Mouse (Mus musculus): ENCODE results near the gene Eif4g1. TPM values are rescaled to one million over a fixed set of nuclear protein-coding genes. Genes with fewer than 3 reads are reported as not detected.
"Not testable (repeated sequence)": the region's sequence is repeated elsewhere in the genome, so short reads cannot be mapped to it uniquely, and the experiment has no call there.

The Eif4g1 gene
- polyA plus RNA-seq (2012; rRNA removed): 299 and 374 TPM in 2 replicates
- polyA plus RNA-seq (2014; fragmentation: Nextera tagmentation; extraction: Ambion mirVana): 148 and 161 TPM in 2 replicates

DNA sequence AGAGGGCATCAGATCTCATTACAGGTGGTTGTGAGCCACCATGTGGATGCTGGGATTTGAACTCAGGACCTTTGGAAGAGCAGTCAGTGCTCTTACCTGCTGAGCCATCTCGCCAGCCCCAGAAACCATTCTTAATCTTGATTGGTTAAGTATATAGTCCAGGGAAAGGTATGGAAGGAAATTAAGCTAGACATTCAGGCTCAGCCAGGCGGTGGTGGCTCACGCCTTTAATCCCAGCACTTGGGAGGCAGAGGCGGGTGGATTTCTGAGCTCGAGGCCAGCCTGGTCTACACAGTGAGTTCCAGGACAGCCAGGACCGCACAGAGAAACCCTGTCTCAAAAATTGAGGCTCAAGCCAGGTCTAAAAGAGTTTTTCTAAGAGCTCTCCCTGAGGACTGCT lies at the start of gene Eif4g1:
TSS of gene Eif4g1 (plus strand) at position 301 of the 400 bp plus-strand sequence.
- not testable (repeated sequence) for H3K27me3 ChIP-seq (ENCODE audit: control insufficient read depth, insufficient read depth, low read length); H3K4me3 ChIP-seq (replicated peaks; ENCODE audit: low read length); ATAC-seq (ENCODE audit: low FRiP score, low read depth); H3K36me3 ChIP-seq (ENCODE audit: control insufficient read depth, insufficient read depth, low read length); H3K27ac ChIP-seq (replicated peaks; ENCODE audit: low read depth, low read length); H3K9ac ChIP-seq (ENCODE audit: low read depth, low read length, severe bottlenecking); DNase-seq (ENCODE audit: low spot score); H3K4me2 ChIP-seq (replicated peaks; ENCODE audit: low read depth, low read length, severe bottlenecking); H3K9me3 ChIP-seq (ENCODE audit: control insufficient read depth, low read length); H3K4me1 ChIP-seq (ENCODE audit: control insufficient read depth, insufficient read depth, low read length)
- 91% methylated on average over 5 of the region's 6 CpGs for WGBS

DNA sequence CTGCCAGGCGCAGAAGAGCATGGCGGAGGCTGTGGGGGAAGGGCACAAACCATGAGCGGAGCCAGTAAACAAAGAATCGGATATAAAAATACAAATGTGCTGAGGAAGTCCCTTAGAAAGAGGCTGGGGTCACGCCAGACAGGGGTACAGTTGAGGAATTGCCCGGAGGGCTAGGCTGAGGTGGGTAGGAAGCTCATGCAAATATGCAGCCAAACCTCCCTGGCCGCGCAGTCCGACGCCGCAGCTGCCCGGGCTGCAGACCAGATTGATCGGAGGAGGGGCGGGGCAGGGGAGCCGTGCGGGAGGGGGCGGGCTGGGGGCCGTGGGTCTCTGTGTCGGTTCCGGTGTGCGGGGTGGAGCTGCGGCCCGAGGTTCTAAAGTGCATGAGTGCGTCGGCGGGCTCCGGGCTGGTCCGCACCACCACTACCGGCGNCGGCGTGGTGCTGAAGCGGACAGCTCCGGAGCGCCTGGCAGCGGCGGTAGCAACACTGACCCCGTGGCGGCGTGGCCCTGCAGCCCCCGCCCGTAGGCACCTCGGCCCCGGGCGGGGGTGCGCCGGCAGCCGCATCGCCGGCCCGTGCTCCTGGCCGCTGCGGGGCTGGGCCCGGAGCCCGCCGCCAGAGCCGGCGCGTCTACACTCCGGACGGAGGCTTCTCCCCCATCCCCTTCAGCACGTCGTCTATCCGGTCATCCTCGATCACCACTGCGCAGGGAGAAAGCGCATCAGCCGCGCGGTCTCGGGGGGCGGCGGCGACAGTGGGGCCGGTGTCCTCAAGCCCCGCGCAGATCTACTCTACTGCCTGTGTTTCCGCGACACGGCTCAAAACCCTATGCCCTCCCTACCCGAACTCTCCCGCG lies 48.3 kb upstream of the Eif4g1 start:
- DNase-seq (ENCODE audit: low spot score): peak; percentile 11
- no peak overlapping the region for H3K9ac ChIP-seq (ENCODE audit: low read depth, low read length, severe bottlenecking)
- peaks cover 23% of the 10 kb centered on the region for H3K27me3 ChIP-seq (ENCODE audit: control insufficient read depth, insufficient read depth, low read length)
- no peaks in the 10 kb centered on the region for H3K36me3 ChIP-seq (ENCODE audit: control insufficient read depth, insufficient read depth, low read length)
- peaks cover 23% of the 10 kb centered on the region for H3K4me1 ChIP-seq (ENCODE audit: control insufficient read depth, insufficient read depth, low read length)
- H3K4me2 ChIP-seq (replicated peaks; ENCODE audit: low read depth, low read length, severe bottlenecking): peak overlapping the region; percentile 98
- no peaks in the 10 kb centered on the region for H3K9me3 ChIP-seq (ENCODE audit: control insufficient read depth, low read length)
- no peak overlapping the region for H3K27ac ChIP-seq (replicated peaks; ENCODE audit: low read depth, low read length)
- ATAC-seq (ENCODE audit: low FRiP score, low read depth): peak; percentile 36; the same call in 1 of the 2 replicates
- 3% methylated on average over 44 of the region's 83 CpGs for WGBS
- peak overlapping the region; percentile 69 for H3K4me3 ChIP-seq (replicated peaks; ENCODE audit: low read length)
- no peak for TF ChIP-seq POLR2A (IDR thresholded peaks at IDR 0.05; ENCODE audit: borderline replicate concordance, extremely low read depth, insufficient read depth, insufficient read length)

DNA sequence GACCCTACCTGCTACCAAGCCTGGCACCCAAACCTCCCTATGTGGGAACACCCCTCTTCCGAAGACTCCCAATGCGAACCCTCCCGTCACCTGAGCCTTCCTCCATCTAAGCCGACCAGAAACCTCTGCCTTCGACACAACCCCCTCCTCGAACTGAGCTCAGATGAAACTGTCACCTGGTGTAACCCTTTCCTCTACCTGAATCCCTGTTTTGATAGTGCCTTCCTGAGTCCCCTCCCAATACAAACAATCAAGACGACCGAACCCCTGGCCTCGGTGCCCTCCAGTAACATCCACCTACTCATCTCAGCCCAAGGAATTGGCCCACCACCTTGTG lies 47.7 kb upstream of the Eif4g1 start:
- H3K36me3 ChIP-seq (ENCODE audit: control insufficient read depth, insufficient read depth, low read length): no peaks in the 10 kb centered on the region
- 0 out of 2 replicates have a peak, but pooled peaks have one; percentile 13 for ATAC-seq (ENCODE audit: low FRiP score, low read depth)
- no peak overlapping the region for H3K9ac ChIP-seq (ENCODE audit: low read depth, low read length, severe bottlenecking)
- no peak for TF ChIP-seq POLR2A (IDR thresholded peaks at IDR 0.05; ENCODE audit: borderline replicate concordance, extremely low read depth, insufficient read depth, insufficient read length)
- no peak for DNase-seq (ENCODE audit: low spot score)
- 3% methylated on average over 9 of the region's 9 CpGs for WGBS
- H3K27ac ChIP-seq (replicated peaks; ENCODE audit: low read depth, low read length): no peak overlapping the region
- H3K4me1 ChIP-seq (ENCODE audit: control insufficient read depth, insufficient read depth, low read length): peaks cover 23% of the 10 kb centered on the region
- peak overlapping the region; percentile 69 for H3K4me3 ChIP-seq (replicated peaks; ENCODE audit: low read length)
- H3K9me3 ChIP-seq (ENCODE audit: control insufficient read depth, low read length): no peaks in the 10 kb centered on the region
- peaks cover 23% of the 10 kb centered on the region for H3K27me3 ChIP-seq (ENCODE audit: control insufficient read depth, insufficient read depth, low read length)
- peak overlapping the region; percentile 98 for H3K4me2 ChIP-seq (replicated peaks; ENCODE audit: low read depth, low read length, severe bottlenecking)

DNA sequence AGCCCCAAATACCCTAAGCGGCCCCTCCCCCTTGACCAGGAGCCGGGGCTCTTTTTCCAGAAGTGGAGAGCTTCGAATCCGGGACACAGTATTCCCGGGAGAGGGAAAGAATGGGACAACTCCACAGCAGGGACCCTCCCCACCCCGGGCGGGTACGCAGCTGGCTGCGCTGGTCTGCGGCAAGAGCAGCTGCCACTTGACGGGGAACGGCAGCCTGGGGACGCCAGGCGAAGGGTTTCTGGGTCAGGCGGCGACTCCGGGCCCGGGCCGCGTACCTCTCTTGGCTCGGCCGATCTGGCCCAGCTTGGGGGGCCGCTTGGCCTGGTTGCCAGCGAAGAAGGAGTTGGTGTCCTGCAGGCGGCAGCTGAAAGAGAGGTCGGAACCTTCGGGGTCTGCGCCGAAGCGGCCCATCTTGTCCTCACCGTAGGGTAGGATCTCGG lies 47.3 kb upstream of the Eif4g1 start:
- no peak for ATAC-seq (ENCODE audit: low FRiP score, low read depth)
- no peak overlapping the region for H3K27ac ChIP-seq (replicated peaks; ENCODE audit: low read depth, low read length)

DNA sequence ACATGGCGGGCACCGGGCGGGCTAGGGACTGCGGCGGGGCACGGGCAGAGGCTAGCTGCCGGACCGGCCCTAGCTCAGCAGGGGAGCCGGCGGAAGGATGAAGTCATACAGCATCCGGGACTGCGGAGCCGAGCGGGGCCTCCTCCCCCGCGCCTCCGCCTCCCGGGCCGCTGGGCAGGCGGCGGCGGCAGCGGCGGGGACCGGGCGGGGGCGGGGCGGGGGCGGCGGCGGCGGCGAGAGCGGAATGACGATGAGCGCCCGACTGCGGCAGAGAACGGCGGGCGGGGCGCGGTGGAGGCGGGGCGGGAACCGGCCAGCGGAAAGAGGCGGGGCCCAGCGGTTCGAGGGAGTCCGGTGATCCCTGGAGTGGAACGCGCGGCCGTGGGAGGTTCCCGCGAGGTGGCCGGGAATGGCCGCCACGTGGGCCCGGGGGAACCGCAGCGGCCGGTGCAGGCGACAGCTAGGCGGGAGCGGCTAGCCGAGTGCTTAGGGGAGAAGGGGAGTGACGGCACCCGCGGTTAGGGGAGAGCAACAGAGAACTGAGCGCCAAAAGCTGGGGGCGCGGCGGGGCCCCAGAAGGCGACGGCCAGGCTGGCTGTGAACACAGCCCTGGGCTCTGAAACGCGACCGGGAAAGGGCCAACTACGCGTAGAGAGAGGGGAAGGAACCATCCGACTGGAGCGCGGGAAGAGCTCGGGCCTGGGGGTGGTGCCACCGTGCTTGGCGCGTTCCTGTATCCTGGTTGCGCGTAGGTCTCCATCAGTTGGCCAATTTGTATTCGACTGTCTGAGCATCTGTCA lies 46.7 kb upstream of the Eif4g1 start, which contains the start of gene Camk2n2:
TSS of gene Camk2n2 (minus strand) at position 97 of the 800 bp plus-strand sequence.
- peak; percentile 43 for ATAC-seq (ENCODE audit: low FRiP score, low read depth)
- peak within 1 kb of the TSS; percentile 69 for H3K4me3 ChIP-seq (replicated peaks; ENCODE audit: low read length)
- H3K4me1 ChIP-seq (ENCODE audit: control insufficient read depth, insufficient read depth, low read length): peaks cover 23% of the 10 kb centered on the region
- peak; percentile 18 for DNase-seq (ENCODE audit: low spot score)
- no peak within 1 kb of the TSS for H3K27ac ChIP-seq (replicated peaks; ENCODE audit: low read depth, low read length)
- no peaks in the 10 kb centered on the region for H3K36me3 ChIP-seq (ENCODE audit: control insufficient read depth, insufficient read depth, low read length)
- H3K27me3 ChIP-seq (ENCODE audit: control insufficient read depth, insufficient read depth, low read length): peaks cover 23% of the 10 kb centered on the region
- no peaks in the 10 kb centered on the region for H3K9me3 ChIP-seq (ENCODE audit: control insufficient read depth, low read length)
- peak within 1 kb of the TSS; percentile 98 for H3K4me2 ChIP-seq (replicated peaks; ENCODE audit: low read depth, low read length, severe bottlenecking)
- WGBS: 2% methylated on average over 50 of the region's 92 CpGs
- H3K9ac ChIP-seq (ENCODE audit: low read depth, low read length, severe bottlenecking): peak within 1 kb of the TSS; percentile 64
- TF ChIP-seq POLR2A (IDR thresholded peaks at IDR 0.05; ENCODE audit: borderline replicate concordance, extremely low read depth, insufficient read depth, insufficient read length): no peak

More for the DNA sequence above, 47.3 kb upstream of the Eif4g1 start:
- Histone ChIP-seq H3K4me2 (replicated peaks; ENCODE audit: low read depth, low read length, severe bottlenecking) (peak overlapping the region; percentile 98), H3K4me3 (replicated peaks; ENCODE audit: low read length) (peak overlapping the region; percentile 69), H3K36me3 (ENCODE audit: control insufficient read depth, insufficient read depth, low read length) (no peaks in the 10 kb centered on the region), H3K9ac (ENCODE audit: low read depth, low read length, severe bottlenecking) (peak overlapping the region; percentile 64), H3K27me3 (ENCODE audit: control insufficient read depth, insufficient read depth, low read length) (peaks cover 23% of the 10 kb centered on the region), H3K4me1 (ENCODE audit: control insufficient read depth, insufficient read depth, low read length) (peaks cover 23% of the 10 kb centered on the region), H3K9me3 (ENCODE audit: control insufficient read depth, low read length) (no peaks in the 10 kb centered on the region)
- WGBS: under 1% methylated on average over 30 of the region's 32 CpGs
- no peak for DNase-seq (ENCODE audit: low spot score)
- no peak for TF ChIP-seq POLR2A (IDR thresholded peaks at IDR 0.05; ENCODE audit: borderline replicate concordance, extremely low read depth, insufficient read depth, insufficient read length)

Data from limb, embryonic 14.5 days (tissue).